Mouse (Mus musculus) ES-E14 (cell line): ENCODE data around the gene Gbp3.

ENCODE experiments used
- CHD2 ChIP-seq: IDR thresholded peaks from 2 replicates; pipeline ENCODE4 v1.6.1; 2014; ENCODE audit warnings: mild to moderate bottlenecking, low read depth, low read length, inconsistent platforms
- HCFC1 ChIP-seq: IDR thresholded peaks from 2 replicates; pipeline ENCODE4 v1.6.1; 2012; ENCODE audit warnings: low read length, inconsistent platforms, borderline replicate concordance; ENCODE audit not compliant: insufficient read depth
- MAFK ChIP-seq: IDR thresholded peaks from 2 replicates; pipeline ENCODE4 v1.6.1; 2014; ENCODE audit warnings: mild to moderate bottlenecking, low read depth, low read length, inconsistent platforms; ENCODE audit not compliant: insufficient read depth
- ZC3H11A ChIP-seq: IDR thresholded peaks from 2 replicates; pipeline ENCODE4 v1.6.1; 2012; ENCODE audit warnings: low read depth, mild to moderate bottlenecking, inconsistent platforms, low read length, borderline replicate concordance

DNA sequence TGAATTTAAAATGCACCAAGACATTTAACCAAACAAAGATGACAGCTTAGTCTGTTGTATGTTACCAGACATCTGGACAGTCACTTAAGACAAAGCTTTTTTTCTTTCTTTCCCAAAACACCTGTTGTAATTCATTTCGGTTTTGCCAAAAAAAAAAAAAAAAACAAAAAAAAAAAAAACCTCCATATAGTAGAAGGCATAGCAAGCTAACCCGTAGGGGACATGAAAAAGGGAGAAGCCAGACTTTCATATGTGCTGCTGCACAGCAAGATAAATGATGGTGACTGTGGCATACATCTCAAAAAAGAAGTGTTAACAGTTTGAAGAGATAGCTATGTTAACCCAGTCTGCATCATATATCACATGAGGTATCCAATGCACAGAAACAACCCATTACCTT is 30.2 kb upstream of the Gbp3 start:
- TF ChIP-seq CHD2: no peak
- TF ChIP-seq MAFK: no peak
- TF ChIP-seq HCFC1: no peak
- no peak for TF ChIP-seq ZC3H11A
